Mouse (Mus musculus) small intestine, adult 10 weeks (tissue): ENCODE results near the gene Cog3. TPM values are rescaled to one million over a fixed set of nuclear protein-coding genes. Genes with fewer than 3 reads are reported as not detected.

Source experiments
- polyA plus RNA-seq: library from polyadenylated mRNA; stranded (reverse); fragments of 350-450 nt; fragmentation: Illumina TruSeq; extraction: RNeasy Lipid Tissue Mini Kit (QIAGEN cat#74804); gene quantifications from one replicate; pipeline ENCODE4 v1.2.3, GENCODE M21; 2014; ENCODE audit warnings: low replicate concordance

Cog3 gene
- polyA plus RNA-seq = 27.7 TPM

GRCm38 (mm10) chr14:75753991-75754817 lies at the start of gene Cog3:
Gene Cog3 (minus strand): TSS chr14:75754517.

GRCm38 (mm10) chr14:75786868-75787793 lies 32.8 kb upstream of the Cog3 start, which contains the start of gene Slc25a30:
Gene Slc25a30 (minus strand): TSS chr14:75787037.

Other genes with a start within 250 kb of the Cog3 start
- gene Spert, start 161.4 kb downstream of the Cog3 start, polyA plus RNA-seq = not detected
- not detected for gene Erich6b, start 112.3 kb downstream of the Cog3 start, polyA plus RNA-seq
- 8.4 TPM for gene Slc25a30, start 32.5 kb upstream of the Cog3 start, polyA plus RNA-seq
- gene Tpt1, start 90.6 kb upstream of the Cog3 start, polyA plus RNA-seq = 13,192 TPM
- not detected for gene Kctd4, start 200.5 kb upstream of the Cog3 start, polyA plus RNA-seq